Mouse (Mus musculus): ENCODE measurements around the gene Rhob.

GRCm38 (mm10) chr12:8536221-8536965 is 36.6 kb upstream of the Rhob start:
- no peak for TF ChIP-seq POLR2A (IDR thresholded peaks at IDR 0.05; ENCODE audit: insufficient read depth, low read depth, low read length)
- no peak for TF ChIP-seq CTCF (IDR thresholded peaks at IDR 0.05)

Data from heart, adult 2 months (tissue).